Mouse (Mus musculus): ENCODE data around the gene Zfp872.

- TF ChIP-seq CTCF (IDR thresholded peaks at IDR 0.05; ENCODE audit: insufficient read depth, low read length) = no peak
- TF ChIP-seq POLR2A (IDR thresholded peaks at IDR 0.05; ENCODE audit: borderline replicate concordance, extremely low read depth, low read depth, low read length) = no peak
Measured at GRCm38 (mm10) chr9:22240001-22240400, 52.1 kb downstream of the Zfp872 start.
